Mouse (Mus musculus): ENCODE data around the gene Rab28. TPM values are rescaled to one million over a fixed set of nuclear protein-coding genes. Genes with fewer than 3 reads are reported as not detected.

Gene Rab28
- polyA plus RNA-seq, 1 experiment, result 28.8 TPM

GRCm38 (mm10) chr5:41666012-41666411 lies 41.9 kb downstream of the Rab28 start:
- 87% methylated on average over 6 of the region's 6 CpGs for WGBS
- no peak for DNase-seq (ENCODE audit: low read depth, low spot score)

GRCm38 (mm10) chr5:41636793-41637192 lies 71.2 kb downstream of the Rab28 start:
- 84% methylated on average over 2 of the region's 2 CpGs for WGBS
- no peak for DNase-seq (ENCODE audit: low read depth, low spot score)

GRCm38 (mm10) chr5:41627224-41628144 lies 80.5 kb downstream of the Rab28 start:
- WGBS, result 86% methylated on average over 7 of the region's 7 CpGs
- no peak for DNase-seq (ENCODE audit: low read depth, low spot score)

- 59% methylated on average over 7 of the region's 7 CpGs for WGBS
- DNase-seq (ENCODE audit: low read depth, low spot score), result no peak
Observed at GRCm38 (mm10) chr5:41625544-41625943, 82.4 kb downstream of the Rab28 start.

DNA sequence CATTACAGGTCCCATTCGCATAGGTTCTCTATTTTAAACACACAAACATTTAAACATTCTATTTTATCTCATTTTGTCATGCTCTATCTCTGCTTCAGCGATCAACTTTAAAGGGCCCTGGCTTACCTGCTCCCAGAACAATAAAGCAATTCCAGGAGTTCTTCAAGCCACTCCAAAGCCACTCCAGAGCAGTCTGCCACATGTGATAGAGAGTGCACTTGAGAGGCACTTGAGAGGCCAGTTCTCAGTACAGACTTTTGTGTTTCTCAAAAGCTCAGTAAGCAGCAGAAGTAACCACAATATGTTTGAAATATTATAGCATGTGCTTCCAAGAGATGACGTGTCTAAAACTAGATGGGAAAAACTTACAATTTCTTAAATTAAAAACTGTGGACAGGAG lies 86.2 kb downstream of the Rab28 start:
- WGBS, result 74% methylated on average over 3 of the region's 3 CpGs
- no peak for DNase-seq (ENCODE audit: low read depth, low spot score)

- 63% methylated on average over 1 of the region's 1 CpGs for WGBS
- DNase-seq (ENCODE audit: low read depth, low spot score), result no peak
Observed at GRCm38 (mm10) chr5:41618966-41619365, 89.0 kb downstream of the Rab28 start.

DNA sequence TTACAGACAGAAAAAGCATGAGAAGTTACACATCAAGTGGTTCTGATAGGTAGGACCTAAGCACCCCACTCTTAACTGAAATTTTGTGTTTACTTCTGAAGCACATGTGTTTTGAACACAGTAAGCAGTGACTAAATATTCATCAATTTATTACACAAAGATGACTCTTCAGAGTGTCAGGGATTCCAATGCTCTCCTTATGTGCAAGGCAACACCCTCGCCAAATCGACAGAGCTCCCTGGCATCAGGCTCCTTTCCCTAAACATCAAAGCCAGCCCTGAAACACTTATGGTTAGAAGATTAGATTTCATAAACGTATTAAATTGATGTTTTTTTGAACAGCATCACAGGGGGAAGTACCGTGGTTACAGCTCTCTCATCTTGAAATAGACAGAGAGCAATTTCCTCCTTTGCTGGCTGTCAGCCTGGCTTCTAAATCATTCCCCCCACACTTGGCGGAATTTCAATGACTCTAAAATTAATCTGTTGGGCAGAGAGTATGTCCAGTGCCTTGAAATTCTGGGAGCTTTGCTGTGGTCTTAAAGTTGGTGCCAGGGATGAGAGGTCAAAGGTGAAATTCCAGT lies 97.4 kb downstream of the Rab28 start:
- 44% methylated on average over 5 of the region's 5 CpGs for WGBS
- no peak for DNase-seq (ENCODE audit: low read depth, low spot score)

DNA sequence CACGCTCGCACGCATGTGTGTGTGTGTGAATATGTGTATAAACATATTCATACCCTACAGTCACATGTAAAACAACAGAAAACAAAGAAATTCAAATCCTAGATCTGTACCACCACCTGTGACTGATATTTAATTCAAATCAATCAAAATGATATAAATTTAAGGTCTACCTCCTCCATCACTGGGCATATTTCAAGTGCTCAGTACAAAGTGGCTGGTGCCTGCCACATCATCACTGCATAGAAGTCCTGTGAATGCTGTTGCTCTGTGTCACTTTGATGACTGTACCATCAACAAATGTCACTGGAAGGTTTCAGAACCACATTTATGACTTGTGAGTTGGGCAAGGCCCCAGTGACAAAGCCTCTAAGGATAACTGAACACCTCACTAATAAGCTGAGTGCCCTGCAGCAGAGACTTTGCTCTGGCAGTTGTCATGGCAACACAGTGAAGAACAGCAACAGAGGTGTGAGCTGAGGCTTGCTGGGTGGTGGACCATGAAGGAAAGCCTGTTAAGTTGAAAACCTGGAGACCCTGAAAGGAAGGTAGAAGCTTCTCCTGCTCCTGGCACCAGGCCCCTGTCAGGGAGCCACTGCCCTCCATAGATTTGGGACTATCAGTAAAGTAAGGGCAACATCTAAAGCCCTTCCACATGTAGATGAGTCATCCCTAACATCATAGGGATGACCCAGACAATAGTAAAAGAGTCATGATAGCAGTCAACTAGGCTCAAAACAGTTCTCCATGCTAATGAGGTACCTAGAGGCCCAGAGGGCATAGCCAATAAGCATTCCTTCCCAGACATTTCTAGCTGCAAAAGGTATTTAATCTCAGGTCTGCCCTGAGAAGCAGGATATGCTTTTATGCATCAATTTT lies 111.5 kb downstream of the Rab28 start:
- WGBS, result 85% methylated on average over 3 of the region's 3 CpGs
- DNase-seq (ENCODE audit: low read depth, low spot score), result no peak

DNA sequence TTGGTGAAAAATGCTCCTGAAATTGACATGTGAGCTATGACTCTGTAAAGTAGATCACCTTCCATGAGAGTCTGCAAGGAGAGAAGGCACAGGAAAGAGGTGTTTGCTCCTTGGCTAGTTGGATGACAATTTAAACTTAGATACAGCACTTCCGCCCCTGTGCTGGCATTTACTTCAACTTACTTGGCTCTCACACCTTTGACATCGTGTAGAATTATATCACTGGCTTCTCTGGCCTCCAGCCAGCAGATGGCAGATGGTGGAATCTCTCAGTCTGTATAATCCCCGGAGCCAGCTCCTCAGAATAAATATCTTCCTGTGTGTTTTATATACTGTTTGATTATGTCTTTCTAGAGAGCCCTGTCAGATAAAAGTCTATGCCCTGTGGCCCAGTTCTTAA lies 112.8 kb downstream of the Rab28 start:
- 29% methylated on average over 3 of the region's 3 CpGs for WGBS
- DNase-seq (ENCODE audit: low read depth, low spot score), result no peak

GRCm38 (mm10) chr5:41578051-41578450 lies 129.9 kb downstream of the Rab28 start:
- no peak for DNase-seq (ENCODE audit: low read depth, low spot score)
- WGBS, result 24% methylated on average over 2 of the region's 2 CpGs

Other genes with a start within 250 kb of the Rab28 start
- gene Nkx3-2, start 56.3 kb upstream of the Rab28 start, polyA plus RNA-seq (2012; rRNA removed), result 0.81 and 1.2 TPM in 2 replicates
- 1.6 and 2.9 TPM in 2 replicates for gene Bod1l, start 136.2 kb upstream of the Rab28 start, polyA plus RNA-seq (2012; rRNA removed)